Mouse (Mus musculus): Measurements from ENCODE around the gene Acsl1. TPM values are rescaled to one million over a fixed set of nuclear protein-coding genes. Genes with fewer than 3 reads are reported as not detected.

The Acsl1 gene
- polyA plus RNA-seq, 1 experiment from 2014 or later = 9.8 TPM

DNA sequence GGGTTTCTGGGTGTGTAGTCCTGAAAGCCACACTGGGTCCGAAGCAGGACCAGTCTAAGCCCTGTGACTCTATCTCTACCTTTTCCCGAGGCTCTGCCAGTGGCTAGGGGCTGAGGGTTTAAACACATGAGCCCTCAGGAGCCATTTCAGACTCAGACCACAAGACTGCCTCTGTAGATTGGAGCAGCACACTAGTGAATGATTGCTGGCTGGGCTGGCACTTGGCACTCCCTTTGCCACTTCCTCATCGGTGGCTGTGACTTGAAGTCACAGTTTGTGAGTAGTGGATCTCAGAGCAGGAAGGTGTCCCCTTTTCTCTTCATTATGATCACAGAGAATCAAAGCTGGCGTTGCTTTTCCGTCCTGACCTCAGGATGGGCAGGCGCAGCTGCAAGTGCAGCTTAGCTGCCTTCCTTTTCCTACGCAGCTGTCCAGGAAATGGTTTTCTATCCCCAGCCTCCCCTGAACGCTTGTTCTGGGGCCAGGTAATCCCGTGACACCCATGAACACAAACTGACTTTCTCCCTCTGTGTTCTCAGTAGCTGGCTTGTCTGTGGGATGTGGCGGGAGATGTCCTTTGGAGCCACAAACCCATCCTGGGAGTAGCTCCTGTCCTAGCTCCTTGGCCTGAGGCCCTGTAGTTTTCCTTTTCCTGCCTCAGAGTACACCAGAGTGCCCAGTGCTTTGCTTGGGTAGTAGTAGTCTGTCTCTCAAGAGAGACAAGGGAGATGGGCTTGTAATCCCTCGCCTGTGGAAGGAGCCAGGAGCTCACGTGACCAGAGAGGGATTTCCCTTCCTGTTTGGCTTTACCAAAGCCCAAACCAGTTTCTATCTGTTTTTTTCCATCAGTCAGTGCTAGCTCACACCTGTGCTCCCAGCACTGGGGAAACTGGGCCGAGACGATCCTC is 37.9 kb downstream of the Acsl1 start:
- Histone ChIP-seq H3K9ac (ENCODE audit: low read depth, low read length) (no peak overlapping the region), H3K27me3 (ENCODE audit: control insufficient read depth, insufficient read depth, low read length) (no peaks in the 10 kb centered on the region), H3K4me1 (replicated peaks; ENCODE audit: control insufficient read depth, insufficient read depth, low read length) (no peaks in the 10 kb centered on the region), H3K4me2 (replicated peaks; ENCODE audit: low read depth, low read length) (no peak overlapping the region), H3K36me3 (ENCODE audit: control insufficient read depth, insufficient read depth, low read length) (no peaks in the 10 kb centered on the region), H3K9me3 (ENCODE audit: control insufficient read depth, low read length) (no peaks in the 10 kb centered on the region), H3K4me3 (ENCODE audit: low read depth, low read length) (no peak overlapping the region), H3K27ac (ENCODE audit: low read depth, low read length) (no peak overlapping the region)
- DNase-seq (ENCODE audit: low spot score) = no peak
- WGBS = 86% methylated on average over 14 of the region's 14 CpGs
- no peak for ATAC-seq (ENCODE audit: low FRiP score)

DNA sequence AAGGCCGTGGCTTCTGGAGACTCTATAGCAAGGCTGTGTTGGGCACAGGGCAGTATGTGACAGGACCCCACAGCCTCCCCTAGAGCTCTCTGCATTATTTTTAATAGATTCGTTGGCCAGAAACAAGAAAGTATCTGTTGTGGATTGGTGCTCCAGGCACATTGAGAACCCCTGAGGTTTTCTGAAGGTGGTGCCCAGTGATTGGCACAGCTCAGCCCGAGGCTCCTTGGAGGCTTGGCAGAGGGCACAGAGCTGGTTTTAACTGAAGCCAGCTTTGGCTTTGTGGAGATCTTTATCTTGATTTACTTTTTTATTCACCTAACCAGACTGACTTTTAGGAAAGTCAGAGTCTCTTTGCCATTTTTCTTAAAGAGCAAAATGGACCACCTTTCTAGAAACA is 38.6 kb downstream of the Acsl1 start:
- DNase-seq (ENCODE audit: low spot score) (no peak), ATAC-seq (ENCODE audit: low FRiP score) (no peak)
- Histone ChIP-seq H3K27ac (ENCODE audit: low read depth, low read length) (no peak overlapping the region), H3K4me3 (ENCODE audit: low read depth, low read length) (no peak overlapping the region), H3K36me3 (ENCODE audit: control insufficient read depth, insufficient read depth, low read length) (no peaks in the 10 kb centered on the region), H3K9ac (ENCODE audit: low read depth, low read length) (no peak overlapping the region), H3K9me3 (ENCODE audit: control insufficient read depth, low read length) (no peaks in the 10 kb centered on the region), H3K4me1 (replicated peaks; ENCODE audit: control insufficient read depth, insufficient read depth, low read length) (no peaks in the 10 kb centered on the region), H3K4me2 (replicated peaks; ENCODE audit: low read depth, low read length) (no peak overlapping the region), H3K27me3 (ENCODE audit: control insufficient read depth, insufficient read depth, low read length) (no peaks in the 10 kb centered on the region)
- WGBS = 87% methylated on average over 3 of the region's 3 CpGs

DNA sequence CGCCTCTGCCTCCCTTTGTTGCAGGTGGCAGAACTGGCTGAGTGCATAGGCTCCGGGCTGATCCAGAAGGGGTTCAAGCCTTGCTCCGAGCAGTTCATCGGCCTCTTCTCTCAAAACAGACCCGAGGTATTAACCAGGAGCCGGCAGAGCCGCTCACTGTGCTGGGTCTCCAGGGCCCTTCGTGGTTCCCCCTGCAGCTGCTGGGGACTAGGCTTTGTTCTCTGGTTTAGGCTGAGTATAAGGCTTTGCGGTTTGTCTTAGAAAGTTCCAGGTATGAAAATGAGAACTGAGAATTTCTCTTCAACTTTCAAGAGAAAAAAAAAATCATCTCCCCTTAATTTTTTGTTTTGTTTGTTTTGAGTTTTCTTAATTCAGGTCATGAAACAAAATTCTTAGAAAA is 40.5 kb downstream of the Acsl1 start:
- DNase-seq (ENCODE audit: low spot score) (no peak), ATAC-seq (ENCODE audit: low FRiP score) (no peak)
- Histone ChIP-seq H3K4me2 (replicated peaks; ENCODE audit: low read depth, low read length) (no peak overlapping the region), H3K27ac (ENCODE audit: low read depth, low read length) (no peak overlapping the region), H3K4me3 (ENCODE audit: low read depth, low read length) (no peak overlapping the region), H3K9ac (ENCODE audit: low read depth, low read length) (no peak overlapping the region), H3K9me3 (ENCODE audit: control insufficient read depth, low read length) (no peaks in the 10 kb centered on the region), H3K4me1 (replicated peaks; ENCODE audit: control insufficient read depth, insufficient read depth, low read length) (no peaks in the 10 kb centered on the region), H3K36me3 (ENCODE audit: control insufficient read depth, insufficient read depth, low read length) (no peaks in the 10 kb centered on the region), H3K27me3 (ENCODE audit: control insufficient read depth, insufficient read depth, low read length) (no peaks in the 10 kb centered on the region)
- 81% methylated on average over 9 of the region's 9 CpGs for WGBS

- no peaks in the 10 kb centered on the region for H3K4me1 ChIP-seq (replicated peaks; ENCODE audit: control insufficient read depth, insufficient read depth, low read length)
- ATAC-seq (ENCODE audit: low FRiP score) (no peak), DNase-seq (ENCODE audit: low spot score) (no peak)
- H3K9ac ChIP-seq (ENCODE audit: low read depth, low read length) = no peak overlapping the region
- 69% methylated on average over 8 of the region's 8 CpGs for WGBS
- H3K4me3 ChIP-seq (ENCODE audit: low read depth, low read length) = no peak overlapping the region
- H3K4me2 ChIP-seq (replicated peaks; ENCODE audit: low read depth, low read length) = no peak overlapping the region
- H3K27me3 ChIP-seq (ENCODE audit: control insufficient read depth, insufficient read depth, low read length) = no peaks in the 10 kb centered on the region
- no peak overlapping the region for H3K27ac ChIP-seq (ENCODE audit: low read depth, low read length)
- H3K9me3 ChIP-seq (ENCODE audit: control insufficient read depth, low read length) = no peaks in the 10 kb centered on the region
- no peaks in the 10 kb centered on the region for H3K36me3 ChIP-seq (ENCODE audit: control insufficient read depth, insufficient read depth, low read length)
These were observed 41.7 kb downstream of the Acsl1 start for GRCm38 (mm10) chr8:46512538-46512937.

DNA sequence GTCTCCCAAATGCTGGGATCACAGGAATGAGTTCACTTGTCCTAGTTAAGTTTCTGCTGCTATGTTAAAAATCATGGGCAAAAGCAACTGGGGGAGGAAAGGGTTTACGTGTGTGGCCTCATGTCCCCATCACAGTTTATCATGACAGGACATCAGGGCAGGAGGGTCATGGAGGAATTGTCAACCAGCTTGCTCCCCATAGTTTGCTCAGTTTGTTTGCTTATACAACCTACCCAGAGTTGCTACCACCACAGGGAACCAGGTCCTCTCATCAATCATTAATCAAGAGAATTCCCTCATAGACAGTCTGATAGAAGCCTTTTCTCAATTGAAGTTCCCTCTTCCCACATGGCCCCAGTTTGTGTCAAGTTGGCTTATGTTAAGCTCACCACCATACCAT is 43.2 kb downstream of the Acsl1 start:
- Histone ChIP-seq H3K9ac (ENCODE audit: low read depth, low read length) (no peak overlapping the region), H3K27me3 (ENCODE audit: control insufficient read depth, insufficient read depth, low read length) (no peaks in the 10 kb centered on the region), H3K4me2 (replicated peaks; ENCODE audit: low read depth, low read length) (no peak overlapping the region), H3K4me3 (ENCODE audit: low read depth, low read length) (no peak overlapping the region), H3K36me3 (ENCODE audit: control insufficient read depth, insufficient read depth, low read length) (no peaks in the 10 kb centered on the region), H3K27ac (ENCODE audit: low read depth, low read length) (no peak overlapping the region), H3K4me1 (replicated peaks; ENCODE audit: control insufficient read depth, insufficient read depth, low read length) (no peaks in the 10 kb centered on the region), H3K9me3 (ENCODE audit: control insufficient read depth, low read length) (no peaks in the 10 kb centered on the region)
- WGBS = 83% methylated on average over 1 of the region's 1 CpGs
- no peak for ATAC-seq (ENCODE audit: low FRiP score)
- DNase-seq (ENCODE audit: low spot score) = no peak

- Histone ChIP-seq H3K36me3 (ENCODE audit: control insufficient read depth, insufficient read depth, low read length) (no peaks in the 10 kb centered on the region), H3K4me2 (replicated peaks; ENCODE audit: low read depth, low read length) (no peak overlapping the region), H3K4me3 (ENCODE audit: low read depth, low read length) (no peak overlapping the region), H3K9me3 (ENCODE audit: control insufficient read depth, low read length) (no peaks in the 10 kb centered on the region), H3K4me1 (replicated peaks; ENCODE audit: control insufficient read depth, insufficient read depth, low read length) (no peaks in the 10 kb centered on the region), H3K9ac (ENCODE audit: low read depth, low read length) (no peak overlapping the region), H3K27me3 (ENCODE audit: control insufficient read depth, insufficient read depth, low read length) (no peaks in the 10 kb centered on the region), H3K27ac (ENCODE audit: low read depth, low read length) (no peak overlapping the region)
- no peak for DNase-seq (ENCODE audit: low spot score)
- ATAC-seq (ENCODE audit: low FRiP score) = no peak
- WGBS = 91% methylated on average over 6 of the region's 6 CpGs
These were observed 49.8 kb downstream of the Acsl1 start for GRCm38 (mm10) chr8:46520667-46521066.

DNA sequence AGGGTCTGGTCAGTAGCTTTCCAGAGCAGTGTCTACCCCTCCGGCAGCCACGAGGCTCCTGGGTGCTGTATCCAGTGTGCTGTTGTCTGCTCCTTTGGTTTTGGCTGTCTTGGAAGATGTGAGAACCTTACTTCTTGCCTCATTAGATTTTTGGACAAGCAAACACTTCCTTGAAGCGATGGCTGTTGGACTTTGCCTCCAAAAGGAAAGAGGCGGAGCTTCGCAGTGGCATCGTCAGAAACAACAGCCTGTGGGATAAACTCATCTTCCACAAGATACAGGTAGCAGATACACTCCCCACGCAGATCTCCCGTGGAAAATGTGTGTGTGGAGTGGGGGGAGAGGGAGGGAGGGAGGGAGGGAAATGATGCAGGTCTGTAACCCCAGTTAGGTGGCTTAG is 55.3 kb downstream of the Acsl1 start:
- 91% methylated on average over 8 of the region's 8 CpGs for WGBS
- Histone ChIP-seq H3K9me3 (ENCODE audit: control insufficient read depth, low read length) (no peaks in the 10 kb centered on the region), H3K27me3 (ENCODE audit: control insufficient read depth, insufficient read depth, low read length) (no peaks in the 10 kb centered on the region), H3K27ac (ENCODE audit: low read depth, low read length) (no peak overlapping the region), H3K36me3 (ENCODE audit: control insufficient read depth, insufficient read depth, low read length) (no peaks in the 10 kb centered on the region), H3K4me1 (replicated peaks; ENCODE audit: control insufficient read depth, insufficient read depth, low read length) (no peaks in the 10 kb centered on the region), H3K9ac (ENCODE audit: low read depth, low read length) (no peak overlapping the region), H3K4me2 (replicated peaks; ENCODE audit: low read depth, low read length) (no peak overlapping the region), H3K4me3 (ENCODE audit: low read depth, low read length) (no peak overlapping the region)
- ATAC-seq (ENCODE audit: low FRiP score) (no peak), DNase-seq (ENCODE audit: low spot score) (no peak)

- H3K27ac ChIP-seq (ENCODE audit: low read depth, low read length) = no peak overlapping the region
- 86% methylated on average over 10 of the region's 10 CpGs for WGBS
- H3K9ac ChIP-seq (ENCODE audit: low read depth, low read length) = no peak overlapping the region
- no peaks in the 10 kb centered on the region for H3K4me1 ChIP-seq (replicated peaks; ENCODE audit: control insufficient read depth, insufficient read depth, low read length)
- no peaks in the 10 kb centered on the region for H3K9me3 ChIP-seq (ENCODE audit: control insufficient read depth, low read length)
- no peaks in the 10 kb centered on the region for H3K36me3 ChIP-seq (ENCODE audit: control insufficient read depth, insufficient read depth, low read length)
- DNase-seq (ENCODE audit: low spot score) (no peak), ATAC-seq (ENCODE audit: low FRiP score) (no peak)
- H3K4me2 ChIP-seq (replicated peaks; ENCODE audit: low read depth, low read length) = no peak overlapping the region
- no peaks in the 10 kb centered on the region for H3K27me3 ChIP-seq (ENCODE audit: control insufficient read depth, insufficient read depth, low read length)
- H3K4me3 ChIP-seq (ENCODE audit: low read depth, low read length) = no peak overlapping the region
These were observed 56.0 kb downstream of the Acsl1 start for GRCm38 (mm10) chr8:46526821-46527220.

GRCm38 (mm10) chr8:46529508-46529907 is 58.7 kb downstream of the Acsl1 start:
- Histone ChIP-seq H3K9me3 (ENCODE audit: control insufficient read depth, low read length) (no peaks in the 10 kb centered on the region), H3K36me3 (ENCODE audit: control insufficient read depth, insufficient read depth, low read length) (no peaks in the 10 kb centered on the region), H3K4me3 (ENCODE audit: low read depth, low read length) (no peak overlapping the region), H3K9ac (ENCODE audit: low read depth, low read length) (no peak overlapping the region), H3K4me1 (replicated peaks; ENCODE audit: control insufficient read depth, insufficient read depth, low read length) (no peaks in the 10 kb centered on the region), H3K4me2 (replicated peaks; ENCODE audit: low read depth, low read length) (no peak overlapping the region), H3K27ac (ENCODE audit: low read depth, low read length) (no peak overlapping the region), H3K27me3 (ENCODE audit: control insufficient read depth, insufficient read depth, low read length) (no peaks in the 10 kb centered on the region)
- no peak for ATAC-seq (ENCODE audit: low FRiP score)
- WGBS = 75% methylated on average over 4 of the region's 4 CpGs
- no peak for DNase-seq (ENCODE audit: low spot score)
